Mouse (Mus musculus) bone marrow, adult 2 months (tissue): Measurements from ENCODE around the gene Mid1. TPM values are rescaled to one million over a fixed set of nuclear protein-coding genes. Genes with fewer than 3 reads are reported as not detected.

Experiments used
- H3K27ac ChIP-seq: fragments of 200-500 bp; 2 replicates; pipeline ENCODE4 v1.5.1; 2012; ENCODE audit warnings: low read depth, mild to moderate bottlenecking, control low read depth, inconsistent platforms, low read length; ENCODE audit not compliant: control insufficient read depth, poor library complexity, insufficient read depth
- H3K4me1 ChIP-seq: fragments of 200-500 bp; 2 replicates; pipeline ENCODE4 v1.6.1; 2011; ENCODE audit warnings: low read length; ENCODE audit not compliant: control insufficient read depth, insufficient read depth
- H3K4me3 ChIP-seq: fragments of 200-500 bp; replicated peaks from 2 replicates; pipeline ENCODE3; 2011; ENCODE audit warnings: mild to moderate bottlenecking, low read depth, low read length, control low read depth; ENCODE audit not compliant: control insufficient read depth
- CTCF ChIP-seq: fragments of 200-500 bp; IDR thresholded peaks from 2 replicates; pipeline ENCODE4 v1.5.1; 2011; ENCODE audit warnings: low read length, control low read depth; ENCODE audit not compliant: control insufficient read depth, insufficient read depth
- POLR2A ChIP-seq: fragments of 200-500 bp; IDR thresholded peaks from 2 replicates; pipeline ENCODE4 v1.6.1; 2011; ENCODE audit warnings: low read depth, mild to moderate bottlenecking, control low read depth, low read length, borderline replicate concordance; ENCODE audit not compliant: control insufficient read depth
- WGBS: fragments of 180-500 bp; shearing (Covaris S2); methylation state at CpG from one replicate; pipeline ENCODE4 v1.1.7; 2018; 5-methylcytosine and 5-hydroxymethylcytosine counted together
- polyA plus RNA-seq: library from polyadenylated mRNA; stranded (reverse); fragments of >200 nt; gene quantifications from 2 replicates; pipeline ENCODE4 v1.2.4, GENCODE M21; 2011; ENCODE audit warnings: low replicate concordance; ENCODE audit not compliant: missing spikeins, insufficient read depth, insufficient read length

Mid1 gene
- polyA plus RNA-seq, 1 experiment, result 33.3 TPM

DNA sequence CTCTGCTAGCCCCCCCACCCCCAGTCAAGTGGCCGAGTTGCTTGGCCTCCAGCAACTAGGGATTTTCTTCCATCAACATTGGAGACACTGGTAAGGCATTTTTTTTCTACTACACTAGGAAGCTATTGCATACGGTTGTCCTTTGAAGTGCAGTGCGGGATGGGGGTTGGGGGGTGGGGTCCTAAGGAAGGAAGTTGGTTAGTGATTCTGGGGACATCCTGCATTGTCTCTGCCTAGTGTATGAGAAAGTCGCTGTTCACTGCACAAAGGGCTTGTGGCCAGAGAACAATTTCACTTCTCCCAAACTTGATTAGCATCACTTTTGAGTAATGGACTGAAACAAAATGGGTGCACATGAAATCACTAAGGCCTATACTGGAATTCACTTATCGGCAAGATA lies 143.1 kb downstream of the Mid1 start:
- no peak overlapping the region for H3K27ac ChIP-seq
- no peaks in the 10 kb centered on the region for H3K4me1 ChIP-seq
- no peak for TF ChIP-seq POLR2A
- no peak for TF ChIP-seq CTCF
- WGBS, result 33% methylated on average over 5 of the region's 5 CpGs
- H3K4me3 ChIP-seq, result no peak overlapping the region

DNA sequence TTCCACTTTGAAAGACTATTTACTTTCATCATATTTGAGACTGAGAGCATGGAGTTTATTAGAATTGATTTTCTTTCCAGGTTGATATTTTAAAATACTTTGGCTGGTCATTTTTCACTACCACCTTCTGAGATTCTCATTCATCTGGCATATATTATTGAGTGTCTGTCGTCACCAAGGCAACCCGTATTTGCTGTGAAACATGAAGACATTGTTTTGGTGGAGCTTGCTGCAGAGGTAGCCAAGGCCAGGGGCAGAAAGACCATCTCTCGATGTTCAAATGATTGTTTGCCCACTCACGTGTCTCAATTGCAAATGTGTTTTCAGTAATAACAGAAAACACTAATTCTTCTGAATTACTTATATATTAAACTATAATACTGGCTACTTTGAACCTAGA lies 145.1 kb downstream of the Mid1 start:
- TF ChIP-seq POLR2A (no peak), CTCF (no peak)
- H3K27ac ChIP-seq, result no peak overlapping the region
- no peaks in the 10 kb centered on the region for H3K4me1 ChIP-seq
- 74% methylated on average over 4 of the region's 4 CpGs for WGBS
- no peak overlapping the region for H3K4me3 ChIP-seq

DNA sequence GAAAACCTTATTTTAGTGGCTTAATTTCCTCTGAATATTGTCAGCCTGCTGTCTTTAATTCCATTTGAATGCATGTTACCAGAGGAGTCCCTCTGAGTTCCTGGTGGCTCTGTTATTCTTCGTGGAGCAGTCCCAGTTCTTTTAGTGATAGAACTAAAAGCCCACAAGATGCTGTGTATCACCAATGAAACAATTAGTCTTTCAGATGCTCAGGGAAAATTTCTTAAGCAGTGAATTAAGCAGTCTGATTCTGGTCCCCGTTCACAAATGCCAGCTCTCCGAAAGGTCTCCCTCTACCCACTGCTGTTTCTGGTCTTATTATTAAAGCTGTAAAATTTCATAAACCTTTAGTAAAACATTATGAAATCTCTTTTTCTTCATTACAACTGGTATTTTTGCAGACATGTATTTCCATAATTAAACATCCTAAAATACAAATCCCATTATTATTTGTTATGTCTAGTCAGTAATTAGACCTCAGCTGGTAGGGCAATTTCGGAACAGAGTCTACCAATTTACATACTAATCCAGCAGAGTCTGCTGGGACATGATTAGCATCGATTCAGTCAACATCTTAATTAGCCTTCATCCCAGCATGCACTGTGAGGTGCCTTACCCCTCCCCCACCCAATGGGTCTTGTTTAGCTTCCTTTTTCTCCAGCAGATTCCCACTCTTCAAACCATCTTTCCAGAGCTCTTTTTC lies 153.1 kb downstream of the Mid1 start:
- WGBS, result 67% methylated on average over 5 of the region's 5 CpGs
- TF ChIP-seq CTCF (no peak), POLR2A (no peak)

DNA sequence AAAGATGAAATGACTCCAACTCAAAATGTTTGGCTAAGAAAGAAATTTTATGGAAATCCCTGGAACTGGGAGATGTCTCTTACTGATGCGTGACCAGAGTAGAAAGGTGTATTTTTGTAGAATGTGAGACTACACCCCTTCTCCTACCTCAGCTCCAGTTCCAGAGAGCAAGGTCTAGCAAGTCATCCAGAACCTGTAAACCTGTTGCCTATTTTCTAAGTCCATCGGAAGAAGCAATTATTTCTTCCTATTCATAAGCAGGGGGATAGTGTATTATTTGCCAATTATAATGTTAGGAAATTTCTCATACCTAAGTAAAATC lies 153.6 kb downstream of the Mid1 start:
- Histone ChIP-seq H3K27ac (no peak overlapping the region), H3K4me1 (no peaks in the 10 kb centered on the region), H3K4me3 (no peak overlapping the region)
- 82% methylated on average over 2 of the region's 2 CpGs for WGBS
- no peak for TF ChIP-seq POLR2A
- no peak for TF ChIP-seq CTCF

More for the DNA sequence above, 153.1 kb downstream of the Mid1 start:
- no peak overlapping the region for H3K4me3 ChIP-seq
- H3K27ac ChIP-seq, result no peak overlapping the region
- H3K4me1 ChIP-seq, result no peaks in the 10 kb centered on the region

DNA sequence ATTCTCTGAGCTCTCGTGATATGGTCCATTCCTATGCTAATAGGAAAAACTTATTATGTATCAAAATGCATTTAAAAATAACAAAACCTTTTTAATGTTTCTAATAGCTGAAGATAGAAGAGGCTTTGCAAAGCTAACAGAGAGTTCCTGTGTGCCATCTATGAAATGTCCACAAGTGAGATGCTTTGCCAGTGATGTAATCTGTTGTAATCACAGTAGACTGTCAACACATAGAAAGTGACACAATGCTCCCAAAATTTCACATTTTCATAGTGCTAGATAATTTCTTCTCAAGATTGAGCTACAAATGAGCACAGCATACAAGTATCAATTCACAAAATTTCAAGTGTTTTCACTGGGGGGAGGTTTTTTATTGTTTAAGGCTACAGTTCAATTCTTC lies 158.3 kb downstream of the Mid1 start:
- H3K27ac ChIP-seq, result no peak overlapping the region
- H3K4me1 ChIP-seq, result no peaks in the 10 kb centered on the region
- 69% methylated on average over 1 of the region's 1 CpGs for WGBS
- TF ChIP-seq POLR2A, result no peak
- TF ChIP-seq CTCF, result no peak
- H3K4me3 ChIP-seq, result no peak overlapping the region

DNA sequence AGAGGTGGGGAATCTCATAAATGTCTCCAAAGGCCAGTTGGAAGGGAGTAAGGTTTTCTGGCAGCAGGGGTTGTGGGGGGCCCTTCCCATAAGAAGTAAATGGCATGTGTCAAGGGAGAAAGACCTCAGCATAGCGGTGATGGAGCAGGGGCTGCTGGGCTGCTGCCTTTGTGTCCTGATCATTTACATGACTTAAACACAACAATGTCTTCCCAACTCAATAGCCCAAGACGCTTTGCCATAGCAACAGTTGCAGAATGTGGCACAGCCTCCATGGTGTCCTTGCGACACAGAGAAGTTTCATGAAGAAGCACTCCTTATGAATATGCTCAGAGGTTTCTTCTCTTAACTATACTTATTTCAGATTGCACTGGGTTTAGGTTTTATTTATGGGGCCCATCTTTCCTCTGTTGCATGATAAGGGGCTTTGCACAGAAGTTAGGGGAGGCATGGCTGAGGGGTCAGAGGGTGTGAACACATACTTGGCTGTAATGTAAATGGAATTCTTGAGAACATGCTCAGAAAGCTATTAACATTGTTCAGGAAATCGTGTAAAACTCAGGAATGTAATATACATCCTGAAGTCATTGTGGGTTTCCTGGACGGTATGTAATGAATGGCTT lies 159.3 kb downstream of the Mid1 start:
- WGBS, result 41% methylated on average over 5 of the region's 5 CpGs
- no peak for TF ChIP-seq POLR2A
- no peak for TF ChIP-seq CTCF
- H3K4me1 ChIP-seq, result no peaks in the 10 kb centered on the region
- H3K27ac ChIP-seq, result no peak overlapping the region
- H3K4me3 ChIP-seq, result no peak overlapping the region

DNA sequence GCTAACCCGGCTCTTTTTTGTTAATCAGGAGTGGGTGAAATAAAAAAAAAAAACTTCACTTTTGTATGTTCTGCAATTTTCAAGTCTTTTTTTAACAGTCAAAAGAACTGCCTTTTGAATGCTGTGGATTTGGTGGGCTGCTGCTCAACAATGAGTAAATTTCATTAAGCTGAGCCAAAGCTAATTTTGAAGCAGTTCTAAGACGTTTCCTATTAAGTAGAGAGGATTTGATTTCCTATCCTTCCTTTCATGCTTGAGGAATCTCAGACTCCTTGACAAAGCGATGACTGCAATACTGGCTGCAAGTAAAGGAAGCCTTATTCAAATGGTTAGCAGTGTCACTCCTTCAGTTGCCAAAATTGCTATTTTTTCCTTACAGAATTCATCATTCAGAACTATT lies 161.2 kb downstream of the Mid1 start:
- no peak overlapping the region for H3K4me3 ChIP-seq
- no peak overlapping the region for H3K27ac ChIP-seq
- no peaks in the 10 kb centered on the region for H3K4me1 ChIP-seq
- TF ChIP-seq POLR2A (no peak), CTCF (no peak)
- 73% methylated on average over 3 of the region's 3 CpGs for WGBS

DNA sequence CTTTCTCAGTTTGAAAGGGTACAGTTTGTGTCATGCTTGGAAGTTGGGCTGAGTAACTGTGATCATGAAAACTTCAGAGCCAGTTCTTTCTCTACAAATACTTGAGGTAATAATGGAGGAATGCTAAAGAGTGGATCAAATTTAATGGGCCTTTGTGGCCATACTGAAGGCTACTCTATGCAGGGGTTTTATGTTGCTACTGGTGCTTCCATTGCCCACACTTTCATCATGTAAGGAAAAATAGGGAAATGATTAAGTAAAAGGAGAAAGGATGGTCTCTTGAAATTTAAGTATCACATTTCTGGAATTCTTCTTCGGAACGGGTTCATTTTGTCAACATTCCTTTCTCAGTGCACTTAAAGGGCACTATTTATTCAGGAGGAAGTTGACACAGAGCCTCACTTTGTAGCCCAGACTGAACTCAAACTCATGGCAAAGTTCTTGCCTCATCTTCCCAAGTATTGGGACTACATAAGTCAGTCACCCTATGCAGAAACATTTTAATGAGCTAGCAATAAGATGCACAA lies 176.3 kb downstream of the Mid1 start:
- no peaks in the 10 kb centered on the region for H3K4me1 ChIP-seq
- H3K4me3 ChIP-seq, result no peak overlapping the region
- TF ChIP-seq CTCF (no peak), POLR2A (no peak)
- H3K27ac ChIP-seq, result no peak overlapping the region
- WGBS, result 61% methylated on average over 2 of the region's 2 CpGs
